Mouse (Mus musculus) adipose tissue, adult 10 weeks (tissue): ENCODE measurements around the gene Emp3. TPM values are rescaled to one million over a fixed set of nuclear protein-coding genes. Genes with fewer than 3 reads are reported as not detected.

Experiments
- polyA plus RNA-seq: library from polyadenylated mRNA; stranded (reverse); fragments of 350-450 nt; fragmentation: Illumina TruSeq; extraction: RNeasy Lipid Tissue Mini Kit (QIAGEN cat#74804); gene quantifications from one replicate; pipeline ENCODE4 v1.2.3, GENCODE M21; 2014; ENCODE audit warnings: low read depth, low replicate concordance

Gene Emp3
- 65.2 TPM for polyA plus RNA-seq

GRCm38 (mm10) chr7:45921242-45921621 lies at the start of gene Emp3:
Gene Emp3, minus strand, starts transcription at chr7:45921404.

DNA sequence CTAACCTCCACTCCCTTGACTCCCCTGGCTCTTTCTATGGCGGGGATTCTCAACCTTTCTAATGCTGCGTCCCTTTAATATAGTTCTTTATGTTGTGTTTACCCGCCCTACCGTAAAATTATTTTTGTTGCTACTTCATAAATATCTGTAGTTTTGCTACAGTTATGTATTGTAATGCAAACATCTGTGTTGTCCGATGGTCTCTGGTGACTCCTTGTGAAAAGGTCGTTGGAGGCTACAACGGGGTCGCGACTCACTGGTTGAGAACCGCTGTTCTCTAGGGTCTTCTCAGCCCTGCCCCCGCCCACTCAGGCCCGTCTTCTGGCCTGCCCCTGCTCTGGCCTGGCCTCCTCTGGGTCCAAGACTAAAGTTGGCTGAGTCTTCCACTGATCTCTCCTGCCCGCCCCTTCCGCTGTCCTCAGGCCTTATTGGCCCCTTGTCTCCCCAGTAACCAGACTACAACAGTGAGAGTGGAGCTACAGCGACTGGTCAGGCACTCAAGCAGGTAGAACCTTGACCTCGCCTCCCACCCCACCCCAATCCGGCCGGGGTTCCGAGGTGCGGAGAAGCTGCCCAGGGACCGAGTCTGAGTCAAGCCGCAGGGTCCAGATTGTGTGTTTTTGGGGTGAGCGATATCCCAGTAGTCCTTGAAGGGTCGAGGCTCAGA lies 2.7 kb upstream of the Emp3 start, which contains the start of gene Ccdc114:
TSS of gene Ccdc114 (plus strand) at position 311 of the 667 bp plus-strand sequence.

GRCm38 (mm10) chr7:45896517-45897257 lies 24.5 kb downstream of the Emp3 start, which contains the start of the genes Syngr4 and Tmem143:
Gene Syngr4, minus strand, starts transcription at chr7:45896714.
Gene Tmem143, plus strand, starts transcription at chr7:45896941.

GRCm38 (mm10) chr7:45878278-45878677 lies 42.9 kb downstream of the Emp3 start, which contains the start of gene Grin2d:
Gene Grin2d, minus strand, starts transcription at chr7:45878378.

GRCm38 (mm10) chr7:45872624-45873023 lies 48.6 kb downstream of the Emp3 start, which contains the start of gene Kdelr1:
Gene Kdelr1, plus strand, starts transcription at chr7:45872772.

Other genes with a start within 250 kb of the Emp3 start
- 0.78 TPM for gene Ntn5, start 237.4 kb downstream of the Emp3 start, polyA plus RNA-seq
- gene Sec1, start 227.0 kb downstream of the Emp3 start, polyA plus RNA-seq, result 1.8 TPM
- gene Car11, start 221.6 kb downstream of the Emp3 start, polyA plus RNA-seq, result 5.3 TPM
- 19.7 TPM for gene Dbp, start 216.3 kb downstream of the Emp3 start, polyA plus RNA-seq
- gene Rpl18, start 205.9 kb downstream of the Emp3 start, polyA plus RNA-seq, result 966 TPM
- 31.4 TPM for gene Sphk2, start 203.4 kb downstream of the Emp3 start, polyA plus RNA-seq
- gene Fam83e, start 200.2 kb downstream of the Emp3 start, polyA plus RNA-seq, result 3.7 TPM
- gene Spaca4, start 195.6 kb downstream of the Emp3 start, polyA plus RNA-seq, result 2.2 TPM
- gene Lmtk3, start 137.7 kb downstream of the Emp3 start, polyA plus RNA-seq, result 0.96 TPM
- 22.0 TPM for gene Sult2b1, start 136.7 kb downstream of the Emp3 start, polyA plus RNA-seq
- gene Cyth2, start 106.8 kb downstream of the Emp3 start, polyA plus RNA-seq, result 73.8 TPM
- 0.74 TPM for gene Kcnj14, start 96.6 kb downstream of the Emp3 start, polyA plus RNA-seq
- 11.0 TPM for gene Grwd1, start 90.5 kb downstream of the Emp3 start, polyA plus RNA-seq
- gene Kdelr1, start 48.6 kb downstream of the Emp3 start, polyA plus RNA-seq, result 162 TPM
- 1.2 TPM for gene Grin2d, start 43.0 kb downstream of the Emp3 start, polyA plus RNA-seq
- 7.2 TPM for gene Syngr4, start 24.7 kb downstream of the Emp3 start, polyA plus RNA-seq
- 31.6 TPM for gene Tmem143, start 24.5 kb downstream of the Emp3 start, polyA plus RNA-seq
- gene Ccdc114, start 2.7 kb upstream of the Emp3 start, polyA plus RNA-seq, result 8.4 TPM
- 0.09 TPM for gene Abcc6, start 108.9 kb upstream of the Emp3 start, polyA plus RNA-seq
- gene Nomo1, start 112.3 kb upstream of the Emp3 start, polyA plus RNA-seq, result 44.8 TPM
- 8.1 TPM for gene Kcnj11, start 179.4 kb upstream of the Emp3 start, polyA plus RNA-seq